Mouse (Mus musculus) ovary, postnatal 36 days (tissue): ENCODE results near the gene Tln2.
"Not testable (repeated sequence)": the region's sequence is repeated elsewhere in the genome, so short reads cannot be mapped to it uniquely, and the experiment has no call there.

Experiments used
- DNase-seq: peaks from one replicate; pipeline ENCODE4 v3.0.0; 2022; ENCODE audit warnings: low spot score, mixed read lengths

Gene Tln2

DNA sequence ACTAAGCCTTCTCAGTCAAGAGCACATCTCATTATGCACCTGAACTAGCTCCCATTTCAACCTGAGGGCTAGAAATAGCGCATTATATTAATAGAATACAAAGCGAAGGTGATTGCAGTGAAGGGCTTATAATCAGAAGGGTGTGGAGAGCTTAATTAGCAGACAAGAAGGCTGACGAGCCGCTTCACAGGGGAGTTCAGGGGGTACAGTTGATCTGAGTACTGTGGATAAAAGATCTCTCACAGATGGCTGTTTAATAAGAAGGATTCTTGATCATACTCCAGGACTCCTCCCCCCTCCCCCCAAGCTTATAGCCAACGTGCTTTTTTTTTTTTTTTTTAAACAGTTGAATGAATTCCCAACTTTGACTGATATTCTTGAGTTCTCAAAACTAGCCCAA, 198.0 kb downstream of the Tln2 start:
- no peak for DNase-seq

DNA sequence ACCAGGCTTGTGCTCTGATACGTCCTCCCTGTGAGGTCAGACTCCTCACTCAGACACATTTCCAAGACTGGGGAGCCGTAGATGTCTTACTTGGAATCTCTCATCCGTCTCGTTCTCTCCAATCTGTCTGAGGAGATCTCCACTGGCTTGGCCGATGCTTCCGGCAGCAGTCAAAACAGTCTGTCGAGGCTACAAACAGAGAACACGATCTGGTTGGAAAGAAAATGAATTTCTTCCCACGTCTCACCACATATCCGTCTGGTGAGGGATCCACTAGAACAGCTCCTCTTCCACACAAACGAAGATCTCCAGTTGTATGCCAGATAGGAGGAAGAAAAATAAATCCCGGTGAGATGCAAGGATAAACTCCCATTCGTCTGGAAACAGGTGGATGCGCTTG, 205.1 kb downstream of the Tln2 start:
- DNase-seq = no peak

DNA sequence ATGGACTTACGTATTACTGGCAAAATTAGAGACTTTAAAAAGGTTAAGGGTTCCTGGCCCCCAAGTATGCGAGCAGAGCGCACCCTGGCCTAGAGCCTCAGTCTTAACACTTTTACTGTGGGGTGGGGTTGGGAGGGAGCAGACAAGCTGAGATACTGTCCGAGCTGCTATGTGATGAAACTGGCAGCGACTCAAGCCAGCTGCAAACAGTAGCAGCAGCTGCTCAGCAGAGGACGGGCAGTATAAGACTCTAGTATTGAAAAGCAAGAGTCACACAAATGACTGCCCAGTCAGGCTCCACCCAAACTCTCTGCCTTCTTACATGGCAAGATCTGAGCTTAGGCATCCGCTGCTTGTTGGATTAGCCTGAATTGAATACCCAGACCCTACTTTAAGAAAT, 206.1 kb downstream of the Tln2 start:
- DNase-seq = no peak

DNA sequence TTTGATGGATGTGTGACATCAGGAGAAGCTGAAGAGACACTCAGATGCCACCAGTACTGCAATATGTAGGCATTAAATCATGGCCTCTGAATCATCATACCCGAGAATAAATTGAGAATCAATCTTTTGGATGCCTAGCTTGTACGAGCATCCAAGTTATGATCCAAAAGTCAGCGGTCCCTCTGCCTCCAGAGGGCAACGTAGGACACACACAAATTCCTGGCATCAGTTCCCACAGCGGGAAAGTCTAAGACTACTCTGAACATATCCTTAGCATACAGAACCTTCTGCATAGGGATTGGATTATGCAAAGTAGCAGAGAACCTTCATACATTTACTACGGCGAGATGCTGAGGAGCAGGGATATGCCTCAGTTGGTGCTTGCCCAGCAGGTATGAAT, 210.5 kb downstream of the Tln2 start:
- DNase-seq = no peak

DNA sequence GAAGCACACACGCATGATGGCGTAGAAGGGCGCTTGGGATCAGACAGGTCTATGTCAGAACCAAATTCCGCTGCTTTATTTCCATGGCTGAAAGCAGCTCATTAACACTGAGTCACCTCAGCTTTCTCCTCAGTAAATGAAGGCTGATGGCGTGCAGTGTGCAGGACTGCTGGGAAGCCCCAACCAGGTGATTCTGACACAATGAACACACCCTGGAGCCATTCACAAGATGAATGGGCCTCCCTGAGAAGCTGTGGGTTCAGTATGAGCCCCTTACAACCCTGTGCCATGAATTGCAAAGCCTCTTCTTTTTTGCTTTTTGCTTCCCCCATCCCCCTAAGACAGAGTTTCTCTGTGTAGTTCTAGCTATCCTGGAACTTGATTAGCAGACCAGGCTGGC, 212.3 kb downstream of the Tln2 start:
- no peak for DNase-seq

DNA sequence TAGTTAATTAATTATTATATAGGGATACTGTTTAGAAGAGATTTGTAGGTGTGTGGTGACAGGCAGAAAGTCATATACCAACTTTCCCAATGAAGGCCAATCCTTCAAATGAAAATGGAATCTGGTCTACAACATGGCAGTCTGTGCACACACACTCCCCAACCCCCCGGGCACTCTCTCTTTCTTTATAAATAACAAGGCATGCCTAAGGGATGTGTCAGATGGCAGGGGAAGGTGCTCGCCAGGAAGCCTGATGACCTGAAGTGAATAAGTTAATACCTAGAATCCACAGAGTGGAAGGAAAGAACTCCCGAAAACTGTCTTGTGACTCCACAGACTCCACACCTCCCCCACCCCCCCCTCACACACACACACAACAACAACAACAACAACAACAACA, 228.2 kb downstream of the Tln2 start:
- no peak for DNase-seq

DNA sequence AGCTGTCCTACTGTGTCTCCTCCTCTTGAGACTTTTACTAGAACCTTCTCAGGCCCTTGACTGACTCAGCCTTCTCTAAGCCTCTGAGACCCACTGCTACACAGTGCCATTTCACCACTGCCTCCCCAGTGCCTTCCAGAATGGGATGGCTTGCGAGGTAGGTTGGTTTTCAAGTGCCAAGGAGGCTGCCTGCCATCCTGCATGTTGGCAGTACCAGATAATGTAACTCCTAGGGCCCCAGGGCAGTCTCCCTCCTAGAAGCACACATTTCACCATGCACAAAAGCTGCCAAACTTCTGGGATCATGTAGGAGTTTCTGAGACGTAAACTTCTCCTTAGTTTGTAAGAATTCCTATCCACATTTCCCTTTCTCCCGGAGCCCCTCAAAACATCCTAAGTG, 231.1 kb downstream of the Tln2 start:
- no peak for DNase-seq

DNA sequence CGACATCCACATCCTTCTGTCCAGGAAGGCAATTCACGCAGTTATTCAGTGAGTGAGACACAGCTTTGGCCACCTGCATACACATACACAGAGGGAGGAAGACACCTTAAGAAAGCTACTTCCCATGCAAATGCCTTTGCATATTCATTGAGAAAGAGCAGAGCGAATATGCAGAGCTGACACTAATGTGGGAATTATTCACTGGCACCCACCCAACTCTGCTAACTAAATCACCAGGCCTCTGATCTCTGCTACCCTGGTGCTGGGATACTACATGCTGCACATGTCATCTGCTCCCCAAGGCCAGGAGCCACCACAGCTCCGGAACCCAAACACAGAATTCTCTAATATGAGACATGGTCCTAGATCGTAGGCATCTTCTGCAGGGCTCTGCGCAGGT, 237.6 kb downstream of the Tln2 start:
- no peak for DNase-seq

DNA sequence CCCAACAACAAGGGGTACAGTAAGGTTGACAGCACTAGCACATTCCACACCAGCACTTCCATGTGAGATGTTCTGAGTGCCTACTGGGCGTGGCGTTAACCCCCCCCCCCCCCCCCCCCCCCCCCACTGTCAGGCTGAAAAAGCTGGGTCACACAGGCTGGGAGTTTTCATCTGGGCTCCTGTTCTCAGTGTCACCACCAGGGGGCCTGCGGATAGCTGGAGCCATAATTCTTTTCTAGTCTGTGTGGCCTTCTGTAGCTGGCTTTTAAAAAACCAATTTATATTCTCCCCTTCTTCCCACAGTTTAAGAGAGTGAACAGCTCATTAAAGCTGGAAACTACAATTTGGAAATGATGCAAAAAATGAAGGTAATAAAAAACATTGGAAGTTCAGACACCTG, 244.1 kb downstream of the Tln2 start:
- peak; percentile 46 for DNase-seq

DNA sequence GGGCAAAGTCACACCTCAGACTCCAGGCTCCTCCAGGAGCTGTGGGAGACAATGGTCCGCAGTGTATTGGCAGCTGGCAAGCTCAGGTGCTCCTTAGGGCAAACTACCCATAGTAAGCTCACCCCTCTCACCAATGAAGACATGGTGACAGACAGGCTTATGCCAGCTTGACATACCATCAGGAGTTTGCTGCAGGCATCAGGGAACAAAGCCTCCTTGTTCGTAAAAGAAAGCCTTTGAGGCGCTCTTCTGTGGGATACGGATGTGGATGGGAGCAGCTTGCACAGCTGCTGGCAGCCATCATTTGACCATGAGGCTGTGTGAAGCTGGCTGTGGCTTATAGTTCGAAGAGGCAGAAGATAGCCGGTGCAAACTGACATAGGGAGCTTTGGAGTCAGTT, 254.5 kb downstream of the Tln2 start:
- DNase-seq = no peak

DNA sequence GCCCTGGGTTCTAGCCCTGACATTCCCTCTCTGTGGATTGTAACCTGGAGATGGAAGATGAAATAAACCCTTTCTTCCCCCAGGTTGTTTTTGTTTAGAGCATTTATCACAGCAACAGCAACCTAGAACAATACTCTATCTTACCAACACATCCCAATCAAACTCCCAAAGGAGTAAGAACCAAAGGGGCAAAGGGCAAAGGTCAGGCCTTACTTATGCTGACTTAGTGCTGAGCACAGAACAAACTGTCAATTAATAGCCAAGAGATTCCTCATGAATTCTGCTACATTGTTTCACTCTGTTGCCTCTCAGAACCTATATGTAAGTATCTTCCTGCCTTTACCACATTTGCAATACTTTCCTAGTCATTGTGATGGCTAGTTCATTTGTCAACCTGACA, 255.5 kb downstream of the Tln2 start:
- DNase-seq = no peak

DNA sequence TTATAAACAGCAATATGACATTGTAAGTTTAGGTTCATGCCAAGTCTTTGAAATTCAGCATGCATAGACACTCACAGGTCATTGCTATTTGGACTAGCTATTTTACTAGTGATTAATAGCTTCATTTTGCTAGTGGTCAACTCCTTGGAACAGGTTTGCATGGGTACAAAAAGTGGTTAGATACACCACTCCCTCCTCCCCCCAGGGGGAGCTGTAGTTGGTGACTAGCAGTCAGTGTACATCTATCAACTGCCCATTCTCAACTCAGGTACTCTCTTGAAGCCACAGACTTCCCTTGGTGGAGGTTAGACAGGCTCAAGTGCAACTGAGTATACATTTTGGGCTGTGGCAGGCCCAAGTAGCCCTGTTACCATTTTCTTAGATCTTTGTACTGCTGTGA, 256.5 kb downstream of the Tln2 start:
- no peak for DNase-seq

DNA sequence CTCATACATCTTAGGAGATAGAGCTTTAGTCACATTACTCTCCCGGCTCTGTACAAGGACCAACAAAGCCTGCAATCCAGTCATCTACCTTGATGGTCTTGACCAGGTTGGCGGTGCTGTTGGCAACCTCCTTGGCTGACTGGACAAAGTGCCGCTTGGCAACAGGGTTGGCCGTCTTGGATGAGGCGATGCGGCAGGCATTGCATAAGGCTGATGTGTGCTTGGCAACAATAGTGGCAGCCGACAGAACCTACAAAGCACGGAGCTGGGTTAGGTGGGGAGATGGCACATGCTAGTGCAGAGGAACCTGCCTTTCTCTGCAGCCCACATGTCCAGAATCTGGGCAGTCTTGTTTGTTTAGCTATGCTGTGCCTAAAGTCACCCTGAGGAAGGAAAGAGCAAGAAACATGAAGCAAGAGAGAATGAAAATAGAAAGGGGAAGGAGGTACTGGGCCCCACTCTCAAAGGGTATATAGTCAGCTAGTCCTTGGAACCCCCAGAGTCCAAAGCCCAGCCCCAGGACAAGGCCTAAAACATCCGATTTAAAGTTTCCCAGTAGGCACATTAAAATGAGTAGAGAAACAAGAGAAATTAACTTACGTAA, 257.0 kb downstream of the Tln2 start:
- no peak for DNase-seq

DNA sequence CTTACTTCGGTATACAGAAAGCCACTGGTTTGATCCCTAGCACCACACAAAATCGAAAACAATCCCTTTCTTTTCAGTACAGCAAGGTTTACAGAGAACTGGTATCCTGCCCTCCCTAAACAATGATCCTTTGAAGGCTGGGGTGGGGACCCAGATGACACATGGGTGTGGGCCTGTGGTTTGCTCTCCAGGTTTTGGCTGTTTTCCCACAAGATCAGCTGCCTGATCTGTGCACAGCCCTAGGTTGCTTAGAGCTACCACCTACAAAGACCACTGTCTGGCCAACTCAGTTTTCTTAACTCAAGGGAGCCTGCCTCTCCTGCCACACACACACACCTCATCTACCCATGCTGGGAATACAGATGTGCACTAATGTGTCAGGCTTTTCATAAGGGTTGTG, 257.9 kb downstream of the Tln2 start:
- DNase-seq = no peak

DNA sequence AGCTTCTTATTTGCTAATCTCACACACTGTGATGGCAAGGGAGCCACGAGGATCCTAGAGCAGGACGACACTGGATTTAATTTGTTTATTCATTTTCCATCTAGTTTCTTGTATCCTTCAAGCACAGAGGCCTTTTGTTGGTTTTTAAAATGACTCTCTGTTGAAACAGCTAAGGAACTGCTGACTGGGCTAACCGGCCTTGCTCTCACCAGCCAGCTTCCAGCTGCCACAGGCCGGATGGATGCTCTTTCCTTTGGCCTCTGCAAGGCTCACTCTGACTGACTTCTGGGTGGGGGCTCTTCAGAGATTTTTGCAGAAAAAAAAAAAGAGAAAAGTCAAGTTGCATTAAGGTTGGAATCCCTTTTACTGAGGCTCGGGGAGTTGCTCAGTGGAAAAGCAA, 258.7 kb downstream of the Tln2 start:
- no peak for DNase-seq

DNA sequence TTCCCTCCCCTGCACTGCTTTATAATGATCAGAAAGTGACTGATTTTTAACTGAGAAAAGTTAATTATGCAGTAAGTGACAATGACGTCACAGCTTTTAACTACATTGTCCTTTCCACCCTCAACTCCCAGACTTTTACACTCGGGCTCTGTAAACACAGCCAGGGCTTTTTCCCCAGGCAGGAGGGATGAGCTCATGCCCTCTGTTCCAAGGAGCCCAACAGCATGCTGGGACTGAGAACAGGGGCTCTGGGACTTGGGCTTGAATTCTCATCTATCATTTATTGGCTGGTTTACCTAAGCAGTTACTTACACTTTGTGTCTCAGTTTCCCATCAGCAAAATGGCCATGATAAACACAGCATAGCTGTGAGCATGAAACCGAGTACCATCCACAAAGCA, 259.2 kb downstream of the Tln2 start:
- no peak for DNase-seq

DNA sequence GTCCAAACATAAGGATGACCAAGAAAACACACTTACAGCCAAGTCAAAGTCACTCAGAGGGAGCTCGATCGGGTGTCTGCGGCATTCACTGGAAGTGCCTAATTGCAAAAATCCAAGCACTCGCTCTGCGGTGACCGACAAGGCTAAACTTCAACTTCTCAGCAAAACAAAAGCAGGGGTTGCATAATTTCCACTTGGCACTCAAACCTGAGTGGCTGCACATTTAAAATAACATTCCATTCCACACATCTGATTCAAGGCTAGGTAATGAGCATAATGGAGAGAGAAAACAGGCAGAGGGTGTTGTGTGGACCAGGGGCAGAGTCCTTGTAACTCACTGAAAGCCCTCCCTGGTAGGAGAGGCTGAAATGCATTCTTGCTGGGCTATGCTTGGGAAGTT, 260.3 kb downstream of the Tln2 start:
- DNase-seq = peak; percentile 12

DNA sequence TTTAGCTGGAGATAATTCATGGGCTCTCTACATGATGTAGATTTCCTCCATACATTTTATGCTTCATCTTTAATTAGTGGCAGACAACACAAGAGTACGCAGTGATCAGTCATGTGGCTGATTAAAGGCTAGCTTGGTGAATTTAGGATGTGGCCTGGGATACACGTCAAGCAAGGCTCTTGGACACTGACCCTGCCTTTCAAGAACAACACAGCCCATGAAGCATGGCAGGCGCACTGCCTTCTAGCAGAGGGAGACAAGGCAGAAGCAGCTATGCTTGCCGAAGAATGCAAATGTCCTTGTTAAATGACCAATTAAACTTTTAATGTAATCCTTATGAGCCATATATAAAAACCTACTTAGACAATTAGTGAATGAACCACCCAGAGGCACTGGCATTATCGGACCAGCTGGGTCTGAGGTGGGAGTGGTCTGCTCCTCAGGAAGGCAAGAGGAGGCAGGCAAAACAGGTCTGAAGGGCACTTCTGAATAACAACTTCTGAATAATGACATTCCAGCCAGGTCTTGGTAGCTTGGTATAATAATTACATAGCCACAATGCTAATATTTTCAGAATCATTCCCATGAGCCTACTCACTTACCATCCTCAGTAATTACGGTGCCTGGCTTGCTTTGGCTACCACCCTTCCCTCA, 262.1 kb downstream of the Tln2 start:
- no peak for DNase-seq

DNA sequence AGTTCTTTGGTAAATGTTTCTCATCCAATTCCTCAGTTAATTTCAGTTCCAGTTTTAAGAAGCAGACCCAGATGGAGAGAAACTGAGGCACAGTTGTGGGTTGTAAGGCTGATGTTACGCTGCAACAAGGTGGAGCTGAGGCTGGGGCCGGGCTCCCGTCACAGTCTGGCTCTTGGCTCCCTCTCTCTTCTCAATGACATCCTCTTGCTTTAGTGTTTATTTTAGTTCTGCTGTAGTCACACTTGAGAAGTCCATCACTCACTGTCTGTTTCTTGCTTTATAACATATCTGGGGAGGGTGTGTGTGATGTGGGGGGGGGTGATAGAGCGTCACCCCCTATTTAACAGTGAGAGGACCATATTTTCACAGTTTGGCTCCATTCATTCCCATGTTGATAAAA, 272.0 kb downstream of the Tln2 start:
- no peak for DNase-seq

DNA sequence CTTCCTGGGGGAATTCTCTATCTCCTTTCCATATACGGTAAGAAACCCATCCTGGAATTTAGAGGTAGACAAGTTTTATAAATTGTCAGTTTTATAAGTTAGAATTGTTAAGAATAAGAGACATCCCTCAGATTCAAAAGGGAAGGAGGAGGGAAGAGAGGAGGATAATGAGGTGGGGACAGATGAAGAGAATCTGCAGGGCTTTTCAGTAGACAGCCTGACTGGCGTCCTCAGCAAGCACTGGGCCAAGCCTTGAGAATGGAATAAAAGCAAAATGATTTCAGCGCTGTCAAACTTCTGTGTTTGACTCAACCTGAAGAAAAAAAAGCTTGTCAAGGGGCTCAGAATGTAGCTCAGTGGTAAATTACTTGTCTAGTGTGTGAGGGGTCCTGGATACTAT, 272.7 kb downstream of the Tln2 start:
- DNase-seq = no peak

DNA sequence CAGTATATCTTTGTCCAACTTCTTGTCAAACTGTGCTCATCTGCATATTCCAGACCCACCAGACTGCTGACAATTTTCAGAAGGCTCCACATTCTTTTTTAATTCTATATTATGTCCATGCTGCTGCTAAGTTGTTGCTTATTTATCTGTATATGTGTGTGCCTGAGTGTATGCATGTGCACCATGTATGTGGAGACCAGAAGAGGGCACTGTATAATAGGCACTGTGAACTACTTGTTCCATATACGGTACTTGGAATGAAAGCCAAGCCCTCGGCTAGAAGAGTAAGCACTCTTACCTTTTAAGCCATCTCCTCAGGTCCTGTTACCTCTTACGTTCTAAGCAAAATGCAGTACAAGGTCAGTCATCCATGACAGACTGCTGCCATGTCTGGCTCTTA, 274.0 kb downstream of the Tln2 start:
- no peak for DNase-seq

DNA sequence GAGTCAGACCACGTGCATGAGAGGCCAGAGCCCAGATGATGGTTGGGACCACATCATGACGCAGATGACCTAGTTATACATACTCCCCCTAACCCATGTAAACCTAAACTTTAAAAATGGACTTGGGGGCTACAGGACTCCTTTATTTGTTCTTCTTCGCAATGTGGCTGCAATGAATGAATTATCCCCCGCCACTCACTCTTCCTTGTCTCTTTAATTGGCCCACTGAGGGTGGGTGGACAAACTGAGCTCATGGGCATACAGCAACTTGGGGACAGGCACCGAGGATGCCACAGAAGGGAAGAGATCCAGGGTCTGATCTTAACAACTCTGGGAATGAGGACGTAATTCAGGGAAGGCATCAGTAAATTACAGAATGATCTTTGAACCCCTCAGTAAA, 277.7 kb downstream of the Tln2 start:
- no peak for DNase-seq

DNA sequence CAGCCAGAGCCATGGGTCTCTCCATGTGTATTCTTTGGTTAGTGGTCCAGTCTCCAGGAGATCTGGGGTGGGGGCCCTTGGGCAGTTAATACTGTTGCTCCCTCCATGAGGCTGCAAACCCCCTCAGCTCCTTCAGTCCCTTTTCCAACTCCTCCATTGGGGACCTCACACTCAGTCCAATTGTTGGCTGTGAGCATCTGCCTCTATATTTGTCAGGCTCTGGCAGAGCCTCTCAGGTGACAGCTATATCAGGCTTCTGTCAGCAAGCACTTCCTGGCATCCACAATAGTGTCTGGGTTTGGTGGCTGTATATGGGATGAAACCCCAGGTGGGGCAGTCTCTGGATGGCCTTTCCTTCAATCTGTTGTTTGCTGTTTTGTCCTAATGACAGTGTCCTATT, 279.2 kb downstream of the Tln2 start:
- not testable (repeated sequence) for DNase-seq

DNA sequence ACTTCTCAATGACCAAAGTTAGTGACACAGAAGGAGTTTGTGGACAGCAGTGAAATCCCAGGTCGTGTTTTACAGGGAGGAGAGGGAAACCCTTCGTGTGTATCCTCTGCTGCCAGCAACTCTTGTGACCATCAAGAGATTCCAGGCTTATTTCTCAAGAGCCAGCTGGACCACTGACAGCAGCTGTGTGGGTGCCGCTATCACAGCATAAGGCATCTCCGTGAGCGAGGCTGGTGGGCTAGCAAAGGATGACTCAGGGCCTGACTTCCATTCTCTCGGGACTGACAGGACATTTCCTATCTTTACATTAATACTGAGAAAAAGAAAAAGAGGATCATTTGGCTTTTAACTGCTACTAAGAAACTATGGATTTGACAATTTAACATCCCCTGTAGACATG, 283.1 kb downstream of the Tln2 start:
- no peak for DNase-seq

DNA sequence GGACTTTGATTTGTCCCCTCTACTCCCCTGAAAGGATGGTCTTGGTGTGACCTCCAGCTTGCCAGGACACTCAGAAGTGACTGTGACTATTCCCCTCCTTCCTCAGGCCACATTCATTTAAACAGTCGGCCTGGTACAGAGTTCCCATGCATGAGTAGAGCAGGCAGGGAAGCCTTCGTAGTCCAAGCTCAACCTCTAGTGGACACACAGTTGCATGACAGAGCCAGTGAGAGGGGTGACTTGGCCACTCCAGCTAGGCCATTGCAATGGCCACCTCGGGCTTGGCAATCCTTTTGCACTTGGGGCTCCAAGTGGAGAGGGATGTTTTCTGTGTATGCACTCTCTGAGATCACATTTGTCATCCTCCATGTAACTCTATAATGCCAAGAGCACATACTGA, 285.2 kb downstream of the Tln2 start:
- no peak for DNase-seq
